Mouse (Mus musculus) forebrain, embryonic 16.5 days (tissue): ENCODE data around the gene Gkn2. TPM values are rescaled to one million over a fixed set of nuclear protein-coding genes. Genes with fewer than 3 reads are reported as not detected.

ENCODE experiments used
- ATAC-seq: fragments of 200-750 bp; cut with Nextera tagmentation; 2 replicates; pipeline ENCODE4 v1.8.0; 2017; ENCODE audit warnings: mild to moderate bottlenecking, moderate library complexity
- H3K27ac ChIP-seq: fragments of 300-500 bp; sonication (generic); 2 replicates; pipeline ENCODE4 v1.5.1; 2014; ENCODE audit warnings: low read length, control low read depth
- H3K27me3 ChIP-seq: fragments of 300-500 bp; sonication (generic); replicated peaks from 2 replicates; pipeline ENCODE4 v1.6.1; 2014; ENCODE audit warnings: low read length; ENCODE audit not compliant: control insufficient read depth, insufficient read depth
- H3K36me3 ChIP-seq: fragments of 300-500 bp; sonication (generic); 2 replicates; pipeline ENCODE4 v1.6.1; 2014; ENCODE audit not compliant: control insufficient read depth, insufficient read depth
- H3K4me1 ChIP-seq: fragments of 300-500 bp; sonication (generic); replicated peaks from 2 replicates; pipeline ENCODE4 v1.6.1; 2014; ENCODE audit warnings: low read length; ENCODE audit not compliant: control insufficient read depth, insufficient read depth
- H3K4me2 ChIP-seq: fragments of 300-500 bp; sonication (generic); 2 replicates; pipeline ENCODE4 v1.6.1; 2014; ENCODE audit warnings: mild to moderate bottlenecking, low read length, control low read depth
- H3K4me3 ChIP-seq: fragments of 300-500 bp; sonication (generic); replicated peaks from 2 replicates; pipeline ENCODE4 v1.5.1; 2014; ENCODE audit warnings: mild to moderate bottlenecking, low read length, control low read depth
- H3K9ac ChIP-seq: fragments of 300-500 bp; sonication (generic); replicated peaks from 2 replicates; pipeline ENCODE4 v1.6.1; 2014; ENCODE audit warnings: low read depth, low read length, control low read depth
- H3K9me3 ChIP-seq: fragments of 300-500 bp; sonication (generic); 2 replicates; pipeline ENCODE4 v1.6.1; 2016; ENCODE audit warnings: low read length; ENCODE audit not compliant: control insufficient read depth
- WGBS: fragments of 180-500 bp; shearing (Covaris S2); extraction: QIAGEN DNeasy Blood & Tissue Kit; methylation state at CpG from one replicate; pipeline ENCODE4 v1.1.7; 2014; 5-methylcytosine and 5-hydroxymethylcytosine counted together
- polyA plus RNA-seq: library from polyadenylated mRNA; unstranded; fragments of >200 nt; fragmentation: Nextera tagmentation; extraction: Ambion mirVana; gene quantifications from 2 replicates; pipeline ENCODE4 v1.2.1, GENCODE M21; 2015

Gkn2 gene
- polyA plus RNA-seq, 1 experiment from 2014 or later: not detected

DNA sequence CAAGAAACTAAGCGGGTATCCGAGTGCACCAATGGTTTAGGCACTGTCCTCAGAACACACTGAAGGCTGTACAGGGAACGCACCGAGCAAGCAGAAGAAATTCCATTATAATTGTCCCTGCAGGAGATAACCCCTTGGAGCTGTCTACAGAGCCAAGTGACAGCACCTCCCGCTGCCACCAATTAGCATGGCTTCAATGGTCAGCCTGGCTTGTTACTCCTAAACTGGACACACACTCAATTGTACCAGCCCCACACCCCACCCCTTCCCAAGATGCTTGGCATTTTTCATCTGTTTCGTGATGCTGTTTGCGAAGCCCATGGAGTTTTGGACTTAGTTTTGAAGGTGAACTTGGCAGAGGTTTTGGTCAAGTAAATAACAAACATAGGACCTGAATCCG, 54.5 kb downstream of the Gkn2 start:
- Histone ChIP-seq H3K27me3 (no peaks in the 10 kb centered on the region), H3K36me3 (no peaks in the 10 kb centered on the region), H3K4me1 (0 out of 2 replicates have a peak, but pooled peaks cover 3% of the 10 kb centered on the region), H3K9ac (no peak overlapping the region), H3K9me3 (no peaks in the 10 kb centered on the region), H3K27ac (no peak overlapping the region), H3K4me3 (no peak overlapping the region), H3K4me2 (no peak overlapping the region)
- WGBS: 35% methylated on average over 8 of the region's 8 CpGs
- ATAC-seq: no peak

DNA sequence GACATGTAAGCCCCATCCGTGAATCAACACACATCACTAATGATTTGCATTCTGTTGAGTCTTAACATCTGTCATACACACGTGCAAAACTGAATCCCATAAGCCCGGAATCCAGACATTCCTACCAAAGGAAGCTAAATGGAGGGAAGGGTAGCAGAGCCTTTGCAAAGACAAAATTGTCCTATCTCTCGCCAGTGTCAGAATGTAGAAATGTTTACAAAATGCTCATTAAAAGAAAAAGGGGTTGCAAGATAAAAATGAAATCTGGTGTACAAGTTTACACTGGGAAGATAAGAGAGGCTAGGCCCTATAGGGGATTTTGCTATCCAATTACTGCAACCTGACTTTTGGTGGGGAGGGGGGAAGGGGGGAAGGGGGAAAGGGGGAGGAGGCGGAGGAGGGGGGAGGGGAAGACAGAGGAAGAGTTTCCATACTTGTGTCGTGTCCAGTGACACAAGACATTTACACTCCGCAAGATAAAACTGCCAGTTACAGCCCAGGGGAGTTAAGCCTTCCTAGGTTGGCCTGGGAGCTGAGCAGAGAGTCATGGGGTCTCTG, 55.4 kb downstream of the Gkn2 start, which contains the start of gene Bmp10:
Gene Bmp10 (plus strand): TSS at position 508 of the 558 bp plus-strand sequence.
- H3K9ac ChIP-seq: no peak within 1 kb of the TSS
- no peaks in the 10 kb centered on the region for H3K9me3 ChIP-seq
- ATAC-seq: no peak
- no peaks in the 10 kb centered on the region for H3K36me3 ChIP-seq
- 0 out of 2 replicates have a peak, but pooled peaks cover 3% of the 10 kb centered on the region for H3K4me1 ChIP-seq
- H3K27me3 ChIP-seq: no peaks in the 10 kb centered on the region
- no peak within 1 kb of the TSS for H3K27ac ChIP-seq
- no peak within 1 kb of the TSS for H3K4me2 ChIP-seq
- 86% methylated on average over 7 of the region's 7 CpGs for WGBS
- no peak within 1 kb of the TSS for H3K4me3 ChIP-seq

Other genes starting within 250 kb of the Gkn2 start
- gene Antxr1, start 37.5 kb upstream of the Gkn2 start, polyA plus RNA-seq: 3.1 and 3.2 TPM in 2 replicates
- gene Gkn1, start 22.4 kb upstream of the Gkn2 start, polyA plus RNA-seq: not detected in 2 replicates
- 0.30 TPM in 1 of 2 replicates, not detected in the other for gene Gkn3, start 15.6 kb downstream of the Gkn2 start, polyA plus RNA-seq
- not detected in 2 replicates for gene Bmp10, start 55.6 kb downstream of the Gkn2 start, polyA plus RNA-seq
- 2.2 and 2.7 TPM in 2 replicates for gene Arhgap25, start 159.9 kb downstream of the Gkn2 start, polyA plus RNA-seq
- gene Prokr1, start 217.4 kb downstream of the Gkn2 start, polyA plus RNA-seq: 2.5 and 4.3 TPM in 2 replicates